Mouse (Mus musculus): ENCODE data around the gene Cd24a.

Gene Cd24a

GRCm38 (mm10) chr10:43577997-43578331 lies at the start of gene Cd24a:
Gene Cd24a (plus strand): TSS chr10:43578284.
- no peak for DNase-seq (ENCODE audit: low spot score in 2 of 2)

GRCm38 (mm10) chr10:43534382-43534781 lies 43.7 kb upstream of the Cd24a start:
- DNase-seq (ENCODE audit: low spot score in 2 of 2): no peak

GRCm38 (mm10) chr10:43537652-43538051 lies 40.4 kb upstream of the Cd24a start:
- DNase-seq (ENCODE audit: low spot score in 2 of 2): no peak

- no peak for DNase-seq (ENCODE audit: low spot score in 2 of 2)
Observed at GRCm38 (mm10) chr10:43538831-43539230, 39.3 kb upstream of the Cd24a start.

- no peak for DNase-seq (ENCODE audit: low spot score in 2 of 2)
Observed at GRCm38 (mm10) chr10:43539746-43540310, 38.3 kb upstream of the Cd24a start.

- DNase-seq (ENCODE audit: low spot score in 2 of 2): peak; percentile 83 to 93
Observed at GRCm38 (mm10) chr10:43540442-43541152, 37.5 kb upstream of the Cd24a start, which contains the start of gene 1700021F05Rik. Gene 1700021F05Rik (minus strand): TSS chr10:43540994.

- DNase-seq (ENCODE audit: low spot score in 2 of 2): no peak
Observed at GRCm38 (mm10) chr10:43541153-43541544, 36.9 kb upstream of the Cd24a start.

- DNase-seq (ENCODE audit: low spot score in 2 of 2): no peak
Observed at GRCm38 (mm10) chr10:43549411-43549810, 28.7 kb upstream of the Cd24a start.

GRCm38 (mm10) chr10:43550923-43551322 lies 27.2 kb upstream of the Cd24a start:
- no peak for DNase-seq (ENCODE audit: low spot score in 2 of 2)

GRCm38 (mm10) chr10:43551388-43551787 lies 26.7 kb upstream of the Cd24a start:
- no peak for DNase-seq (ENCODE audit: low spot score in 2 of 2)

- DNase-seq (ENCODE audit: low spot score in 2 of 2): no peak
Observed at GRCm38 (mm10) chr10:43557630-43558165, 20.4 kb upstream of the Cd24a start.

GRCm38 (mm10) chr10:43559313-43559712 lies 18.8 kb upstream of the Cd24a start:
- no peak for DNase-seq (ENCODE audit: low spot score in 2 of 2)

- DNase-seq (ENCODE audit: low spot score in 2 of 2): no peak
Observed at GRCm38 (mm10) chr10:43560765-43561164, 17.3 kb upstream of the Cd24a start.

- no peak for DNase-seq (ENCODE audit: low spot score in 2 of 2)
Observed at GRCm38 (mm10) chr10:43561311-43561710, 16.8 kb upstream of the Cd24a start.

GRCm38 (mm10) chr10:43574352-43574751 lies 3.7 kb upstream of the Cd24a start:
- no peak for DNase-seq (ENCODE audit: low spot score in 2 of 2)

- peak; percentile 70 to 78 for DNase-seq (ENCODE audit: low spot score in 2 of 2)
Observed at GRCm38 (mm10) chr10:43574956-43575355, 3.1 kb upstream of the Cd24a start.

- peak; percentile 7 to 41 for DNase-seq (ENCODE audit: low spot score in 2 of 2)
Observed at GRCm38 (mm10) chr10:43577299-43577996, 636 bp upstream of the Cd24a start.

- peak; percentile 35 to 39 for DNase-seq (ENCODE audit: low spot score in 2 of 2)
Observed at GRCm38 (mm10) chr10:43578366-43578753, 276 bp downstream of the Cd24a start.

- peak; percentile 70 to 75 for DNase-seq (ENCODE audit: low spot score in 2 of 2)
Observed at GRCm38 (mm10) chr10:43578754-43579380, 783 bp downstream of the Cd24a start.

- DNase-seq (ENCODE audit: low spot score in 2 of 2): peak; percentile 36 to 43
Observed at GRCm38 (mm10) chr10:43579381-43580261, 1.5 kb downstream of the Cd24a start.

- peak; percentile 17 to 25 for DNase-seq (ENCODE audit: low spot score in 2 of 2)
Observed at GRCm38 (mm10) chr10:43580649-43581078, 2.6 kb downstream of the Cd24a start.
